Mouse (Mus musculus): ENCODE measurements around the gene Isx. TPM values are rescaled to one million over a fixed set of nuclear protein-coding genes. Genes with fewer than 3 reads are reported as not detected.

Gene Isx
- polyA plus RNA-seq, 1 experiment from 2014 or later, result not detected

Other genes with a start within 250 kb of the Isx start
- 41.8 and 47.9 TPM in 2 replicates for gene Hmgxb4, start 120.2 kb downstream of the Isx start, polyA plus RNA-seq (2016; fragmentation: Nextera tagmentation; extraction: Ambion mirVana)
- gene Tom1, start 160.5 kb downstream of the Isx start, polyA plus RNA-seq (2016; fragmentation: Nextera tagmentation; extraction: Ambion mirVana), result 25.6 and 26.5 TPM in 2 replicates
- gene Hmox1, start 220.4 kb downstream of the Isx start, polyA plus RNA-seq (2016; fragmentation: Nextera tagmentation; extraction: Ambion mirVana), result 14.9 and 15.5 TPM in 2 replicates
- gene Mcm5, start 236.4 kb downstream of the Isx start, polyA plus RNA-seq (2016; fragmentation: Nextera tagmentation; extraction: Ambion mirVana), result 139 and 152 TPM in 2 replicates

Data from midbrain, embryonic 12.5 days (tissue).